Mouse (Mus musculus): ENCODE results near the gene Scgb1b7.
"Not testable (repeated sequence)": the region's sequence is repeated elsewhere in the genome, so short reads cannot be mapped to it uniquely, and the experiment has no call there.

The Scgb1b7 gene

DNA sequence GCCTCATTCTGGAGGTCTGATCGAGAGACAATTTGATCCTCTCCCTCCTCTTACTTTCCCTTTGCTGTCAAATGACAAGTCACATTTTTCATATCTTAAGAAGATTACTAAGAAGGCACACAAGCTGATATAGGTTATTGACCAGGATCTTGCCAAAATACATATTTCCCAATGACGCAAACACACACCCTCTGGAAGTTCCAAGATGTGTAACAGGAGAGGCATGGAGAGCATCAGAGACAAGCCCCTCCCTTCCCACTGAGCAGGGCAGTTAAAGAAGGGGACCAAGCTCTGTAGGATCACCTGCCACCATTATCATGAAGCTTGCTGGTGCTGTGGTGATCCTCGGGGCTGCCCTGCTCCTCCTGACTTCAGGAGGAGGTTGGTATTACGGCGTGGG, at the start of gene Scgb1b7:
Gene Scgb1b7, plus strand, starts transcription at position 301 of the 400 bp plus-strand sequence.
- DNase-seq (ENCODE audit: low spot score in 2 of 2): not testable (repeated sequence)

DNA sequence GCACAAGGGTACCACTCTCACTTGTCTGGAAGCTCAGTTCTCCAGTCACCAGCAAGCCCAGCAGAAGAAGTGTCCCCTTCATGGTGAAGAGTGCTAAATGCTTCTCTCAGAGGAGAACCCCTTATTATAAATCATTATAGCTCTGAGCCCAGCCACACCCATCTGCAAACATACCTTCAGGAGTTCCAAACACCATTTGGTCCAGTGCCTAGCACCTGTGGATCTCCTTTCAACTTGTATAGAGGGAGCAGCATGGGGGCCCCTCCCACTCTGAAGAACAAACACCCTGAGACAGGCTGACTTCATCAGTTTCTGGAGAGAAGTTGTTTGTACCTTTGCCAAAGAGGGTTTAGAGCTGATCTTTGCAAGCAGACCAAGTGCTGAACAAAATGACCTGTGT, 6.8 kb upstream of the Scgb1b7 start, which contains the start of gene Scgb2b7:
Gene Scgb2b7, minus strand, starts transcription at position 101 of the 400 bp plus-strand sequence.
- not testable (repeated sequence) for DNase-seq (ENCODE audit: low spot score in 2 of 2)

All from frontal cortex, postnatal 25 days (tissue).